Mouse (Mus musculus) cerebellum, adult 2 months (tissue): ENCODE results near the gene Hist1h2bj.

Source experiments
- CTCF ChIP-seq: fragments of 200-500 bp; IDR thresholded peaks from 2 replicates; pipeline ENCODE4 v1.5.1; 2011; ENCODE audit warnings: low read depth, mild to moderate bottlenecking, control low read depth, low read length, moderate library complexity, borderline replicate concordance; ENCODE audit not compliant: insufficient read depth
- POLR2A ChIP-seq: fragments of 200-500 bp; IDR thresholded peaks from 2 replicates; pipeline ENCODE4 v1.6.1; 2011; ENCODE audit warnings: low read length, control low read depth, borderline replicate concordance; ENCODE audit not compliant: insufficient read depth

DNA sequence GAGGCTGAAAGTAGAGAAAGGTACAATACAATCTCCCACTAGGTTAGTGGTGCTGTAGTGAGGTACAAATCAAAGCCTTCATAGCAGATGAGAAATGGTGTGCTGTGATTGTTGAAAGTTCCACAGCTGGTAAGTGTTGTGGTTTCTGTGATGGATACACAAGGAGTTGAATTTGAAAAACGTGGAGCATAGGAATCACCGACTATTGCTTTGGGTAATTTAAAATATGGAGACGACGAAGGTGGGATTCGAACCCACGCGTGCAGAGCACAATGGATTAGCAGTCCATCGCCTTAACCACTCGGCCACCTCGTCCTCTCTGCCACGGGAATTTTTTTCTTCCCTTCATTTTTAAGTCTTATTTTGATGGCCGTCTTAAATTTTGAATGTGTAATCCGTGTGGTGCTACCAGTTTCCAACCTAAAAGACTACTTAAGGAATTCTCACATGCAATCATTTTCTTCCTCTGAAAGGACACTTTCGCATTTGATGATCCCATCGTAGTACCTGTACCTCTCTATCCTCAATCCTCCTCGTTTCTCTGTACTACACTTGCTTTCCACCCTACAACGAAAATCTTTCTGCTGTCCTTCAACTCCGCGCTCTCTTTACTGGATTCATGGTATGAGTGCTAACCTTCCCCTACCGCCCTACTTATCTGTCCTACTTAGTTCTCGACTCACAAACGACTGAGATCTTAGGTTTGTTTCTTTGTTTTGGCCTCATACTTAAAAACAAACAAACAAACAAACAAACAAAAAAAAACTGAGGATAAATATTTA lies 48.9 kb upstream of the Hist1h2bj start:
- TF ChIP-seq CTCF, result no peak
- no peak for TF ChIP-seq POLR2A
